Comparison of ENCODE assay signal across 8 mouse cellular contexts in the genomic region with DNA sequence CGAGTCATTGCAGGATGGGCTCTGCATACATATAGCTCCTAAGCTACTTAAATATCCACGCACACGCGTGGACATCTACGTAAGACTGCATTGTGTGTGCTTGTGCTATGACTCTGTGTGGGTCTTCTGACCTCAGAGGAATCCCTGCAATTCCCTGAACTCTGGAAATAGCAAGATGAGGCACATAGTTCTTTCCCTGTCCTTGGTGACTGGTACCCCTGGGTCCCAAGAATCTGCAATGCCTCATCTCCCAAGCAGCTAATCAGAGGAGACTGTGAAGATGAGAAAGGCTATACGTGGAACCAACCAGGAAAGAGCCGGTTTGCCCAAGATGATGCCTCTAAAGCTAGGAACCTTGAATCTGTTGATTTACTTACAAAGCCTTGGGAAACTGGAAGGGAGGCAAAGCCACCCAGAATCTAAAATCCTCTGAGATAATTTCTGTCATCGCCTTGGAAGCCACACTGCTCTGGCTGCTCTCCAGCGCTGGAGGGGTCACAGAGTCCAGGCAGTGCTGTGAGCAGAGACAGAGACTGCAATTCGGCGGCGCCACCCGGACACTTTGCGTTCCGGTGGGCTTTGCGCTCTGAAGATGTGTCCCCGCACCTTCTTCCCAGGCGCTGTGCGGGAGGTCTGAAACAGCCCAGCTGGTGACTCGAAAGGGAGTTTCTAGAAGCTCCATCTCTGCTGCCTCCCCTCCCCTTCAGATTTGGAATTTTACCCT. TPM values are rescaled to one million over a fixed set of nuclear protein-coding genes. Genes with fewer than 3 reads are reported as not detected.
A peak's percentile ranks its signal among the peaks of the same experiment; 100 is the strongest.
DNase-seq lines count a peak whose midpoint lies in the region; ATAC-seq and TF ChIP-seq lines count a peak whose summit lies in the region.

A gene (plus strand): TSS at position 308 of the 724 bp plus-strand sequence.

- no peaks in the 10 kb centered on the region for H3K9me3 ChIP-seq in lung, embryonic 14.5 days (ENCODE audit: low read depth, low read length)
- H3K9me3 ChIP-seq in forebrain, postnatal 0 days (ENCODE audit: low read length) = no peaks in the 10 kb centered on the region
- H3K9me3 ChIP-seq in intestine, embryonic 16.5 days (ENCODE audit: control insufficient read depth, low read length) = no peaks in the 10 kb centered on the region
- H3K9me3 ChIP-seq in liver, embryonic 15.5 days (replicated peaks) = no peaks in the 10 kb centered on the region
- no peaks in the 10 kb centered on the region for H3K9me3 ChIP-seq in stomach, embryonic 14.5 days (ENCODE audit: control insufficient read depth, low read depth, low read length)

- H3K9ac ChIP-seq in lung, embryonic 14.5 days = peak within 1 kb of the TSS; percentile 52
- H3K9ac ChIP-seq in forebrain, postnatal 0 days = peak within 1 kb of the TSS; percentile 97
- H3K9ac ChIP-seq in intestine, embryonic 16.5 days (ENCODE audit: low read depth, low read length) = peak within 1 kb of the TSS; percentile 65
- H3K9ac ChIP-seq in liver, embryonic 15.5 days = no peak within 1 kb of the TSS
- H3K9ac ChIP-seq in stomach, embryonic 14.5 days (replicated peaks; ENCODE audit: low read depth, low read length) = peak within 1 kb of the TSS; percentile 28; the same call in 1 of the 2 replicates

- DNase-seq in lung, embryonic 14.5 days = peak; percentile 87
- no peak for DNase-seq in lung, postnatal 25 days (ENCODE audit: low spot score)
- peak; percentile 7 to 19 for DNase-seq in adrenal gland, postnatal 36 days
- peak; percentile 78 for DNase-seq in forebrain, postnatal 0 days

- H3K36me3 ChIP-seq in lung, embryonic 14.5 days (ENCODE audit: insufficient read depth) = no peaks in the 10 kb centered on the region
- no peaks in the 10 kb centered on the region for H3K36me3 ChIP-seq in forebrain, postnatal 0 days (ENCODE audit: insufficient read depth)
- H3K36me3 ChIP-seq in intestine, embryonic 16.5 days (ENCODE audit: control insufficient read depth, insufficient read depth, low read length) = no peaks in the 10 kb centered on the region
- H3K36me3 ChIP-seq in liver, embryonic 15.5 days (replicated peaks) = no peaks in the 10 kb centered on the region
- H3K36me3 ChIP-seq in stomach, embryonic 14.5 days (ENCODE audit: control insufficient read depth, insufficient read depth, low read length) = no peaks in the 10 kb centered on the region

- 0 out of 2 replicates have a peak, but pooled peaks cover 4% of the 10 kb centered on the region for H3K4me1 ChIP-seq in lung, embryonic 14.5 days (ENCODE audit: insufficient read depth)
- peaks cover 4% of the 10 kb centered on the region; the same call in 1 of the 2 replicates for H3K4me1 ChIP-seq in forebrain, postnatal 0 days (ENCODE audit: insufficient read depth)
- H3K4me1 ChIP-seq in intestine, embryonic 16.5 days (ENCODE audit: control insufficient read depth, insufficient read depth, low read length) = peaks cover 4% of the 10 kb centered on the region; the same call in 1 of the 2 replicates
- no peaks in the 10 kb centered on the region for H3K4me1 ChIP-seq in liver, embryonic 15.5 days (replicated peaks)
- no peaks in the 10 kb centered on the region for H3K4me1 ChIP-seq in stomach, embryonic 14.5 days (ENCODE audit: control insufficient read depth, insufficient read depth, low read length)

- peaks cover 27% of the 10 kb centered on the region for H3K27me3 ChIP-seq in lung, embryonic 14.5 days (ENCODE audit: insufficient read depth, low read length)
- H3K27me3 ChIP-seq in forebrain, postnatal 0 days (ENCODE audit: insufficient read depth, low read length) = no peaks in the 10 kb centered on the region
- peaks cover 21% of the 10 kb centered on the region for H3K27me3 ChIP-seq in intestine, embryonic 16.5 days (replicated peaks; ENCODE audit: control insufficient read depth, insufficient read depth, low read length)
- H3K27me3 ChIP-seq in liver, embryonic 15.5 days = peaks cover 31% of the 10 kb centered on the region
- H3K27me3 ChIP-seq in stomach, embryonic 14.5 days (ENCODE audit: control insufficient read depth, insufficient read depth, low read length) = 0 out of 2 replicates have a peak, but pooled peaks cover 2% of the 10 kb centered on the region

- H3K4me2 ChIP-seq in lung, embryonic 14.5 days = peak within 1 kb of the TSS; percentile 92
- peak within 1 kb of the TSS; percentile 80 for H3K4me2 ChIP-seq in forebrain, postnatal 0 days (ENCODE audit: low read depth)
- H3K4me2 ChIP-seq in intestine, embryonic 16.5 days (ENCODE audit: low read depth, low read length) = peak within 1 kb of the TSS; percentile 92
- peak within 1 kb of the TSS; percentile 50 for H3K4me2 ChIP-seq in liver, embryonic 15.5 days
- H3K4me2 ChIP-seq in stomach, embryonic 14.5 days (replicated peaks; ENCODE audit: low read depth, low read length) = peak within 1 kb of the TSS; percentile 90

- TF ChIP-seq CTCF in lung, embryonic 14.5 days (IDR thresholded peaks at IDR 0.05; ENCODE audit: low read depth) = no peak
- TF ChIP-seq CTCF in forebrain, postnatal 0 days (IDR thresholded peaks at IDR 0.05; ENCODE audit: low read depth) = no peak

- WGBS in lung, embryonic 14.5 days = 20% methylated on average over 20 of the region's 20 CpGs
- WGBS in forebrain, postnatal 0 days = 22% methylated on average over 20 of the region's 20 CpGs
- WGBS in intestine, embryonic 16.5 days = 23% methylated on average over 20 of the region's 20 CpGs
- WGBS in liver, embryonic 15.5 days (ENCODE audit: insufficient replicate concordance) = 24% methylated on average over 20 of the region's 20 CpGs
- WGBS in stomach, embryonic 14.5 days = 24% methylated on average over 20 of the region's 20 CpGs

- H3K27ac ChIP-seq in lung, embryonic 14.5 days (ENCODE audit: low read depth) = peak within 1 kb of the TSS; percentile 42; the same call in 1 of the 2 replicates
- H3K27ac ChIP-seq in forebrain, postnatal 0 days (ENCODE audit: low read depth, low read length) = peak within 1 kb of the TSS; percentile 97
- H3K27ac ChIP-seq in intestine, embryonic 16.5 days (ENCODE audit: low read length) = no peak within 1 kb of the TSS
- no peak within 1 kb of the TSS for H3K27ac ChIP-seq in liver, embryonic 15.5 days (replicated peaks)
- no peak within 1 kb of the TSS for H3K27ac ChIP-seq in stomach, embryonic 14.5 days (ENCODE audit: low read length)

- ATAC-seq in lung, embryonic 14.5 days (ENCODE audit: insufficient read depth) = peak; percentile 92
- ATAC-seq in forebrain, postnatal 0 days = peak; percentile 75
- ATAC-seq in intestine, embryonic 16.5 days = peak; percentile 75
- no peak for ATAC-seq in liver, embryonic 15.5 days (ENCODE audit: insufficient read depth)
- ATAC-seq in stomach, embryonic 14.5 days (ENCODE audit: insufficient number of reproducible peaks, insufficient read depth, low FRiP score, low read depth) = peak; percentile 38; the same call in 1 of the 2 replicates
- ATAC-seq in monocyte, adult 5-6 weeks (replicated peaks; ENCODE audit: insufficient number of reproducible peaks, low FRiP score, low TSS enrichment, poor library complexity, severe bottlenecking) = no peak

- H3K4me3 ChIP-seq in lung, embryonic 14.5 days (ENCODE audit: low read depth, low read length) = peak within 1 kb of the TSS; percentile 52
- peak within 1 kb of the TSS; percentile 82 for H3K4me3 ChIP-seq in forebrain, postnatal 0 days (ENCODE audit: low read depth, low read length)
- peak within 1 kb of the TSS; percentile 54 for H3K4me3 ChIP-seq in intestine, embryonic 16.5 days (ENCODE audit: low read length)
- peak within 1 kb of the TSS; percentile 18; the same call in 1 of the 2 replicates for H3K4me3 ChIP-seq in liver, embryonic 15.5 days (replicated peaks)
- H3K4me3 ChIP-seq in stomach, embryonic 14.5 days (ENCODE audit: low read depth, low read length) = peak within 1 kb of the TSS; percentile 51

RNA-seq across cellular contexts. Expression of the gene that starts here (rescaled TPM):
- 1.7 and 1.9 TPM in 2 replicates for polyA plus RNA-seq in lung, embryonic 14.5 days (2014; fragmentation: Nextera tagmentation; extraction: Ambion mirVana)
- under 1 TPM; 0.26 to 0.56 TPM for total RNA-seq in adrenal gland, postnatal 36 days (2021)
- 39.1 and 40.1 TPM in 2 replicates for total RNA-seq in forebrain, postnatal 0 days (2014; rRNA removed)
- 14.7 and 19.1 TPM in 2 replicates for polyA plus RNA-seq in forebrain, postnatal 0 days (2015; fragmentation: Nextera tagmentation; extraction: Ambion mirVana)
- polyA plus RNA-seq in intestine, embryonic 16.5 days (2015; fragmentation: Nextera tagmentation; extraction: Ambion mirVana) = 1.0 and 1.2 TPM in 2 replicates
- 0.03 TPM in 1 of 2 replicates, not detected in the other for polyA plus RNA-seq in liver, embryonic 15.5 days (2015; fragmentation: Nextera tagmentation; extraction: Ambion mirVana)
- polyA plus RNA-seq in stomach, embryonic 14.5 days (2014; fragmentation: Nextera tagmentation; extraction: Ambion mirVana) = 1.8 and 2.3 TPM in 2 replicates
- total RNA-seq in monocyte, adult 5-6 weeks (2017) = not detected in 3 replicates

Comparison
In these comparisons a context has a peak if more than half of its experiments do, and no peak if none do; other contexts are left out.
1. RNA of the gene that starts here (total RNA-seq): 39.1 to 40.1 TPM in forebrain, postnatal 0 days; 0.26 to 0.56 TPM in adrenal gland, postnatal 36 days and not detected in monocyte, adult 5-6 weeks; every median in the first group is over 10 times any median in the second.
2. Peak in DNase-seq in adrenal gland, postnatal 36 days; RNA of the gene not detected or under 1 TPM.
3. ATAC-seq: peak in lung, embryonic 14.5 days (single experiment), forebrain, postnatal 0 days (single experiment), intestine, embryonic 16.5 days (single experiment) and stomach, embryonic 14.5 days (single experiment); none in liver, embryonic 15.5 days (single experiment) and monocyte, adult 5-6 weeks (single experiment).
4. H3K27ac ChIP-seq: peak in lung, embryonic 14.5 days (single experiment) and forebrain, postnatal 0 days (single experiment); none in intestine, embryonic 16.5 days (single experiment), liver, embryonic 15.5 days (single experiment) and stomach, embryonic 14.5 days (single experiment).
5. H3K4me3 ChIP-seq: peak in every context shown above with its lines; median percentile 82 in forebrain, postnatal 0 days; 54 in intestine, embryonic 16.5 days; 52 in lung, embryonic 14.5 days; 51 in stomach, embryonic 14.5 days; 18 in liver, embryonic 15.5 days.
6. Peak in every context shown above with its lines, with median percentiles within 50 percentile points of each other: H3K4me2 ChIP-seq.